Mouse (Mus musculus): Measurements from ENCODE around the gene Tpd52l2.

Tpd52l2 gene

DNA sequence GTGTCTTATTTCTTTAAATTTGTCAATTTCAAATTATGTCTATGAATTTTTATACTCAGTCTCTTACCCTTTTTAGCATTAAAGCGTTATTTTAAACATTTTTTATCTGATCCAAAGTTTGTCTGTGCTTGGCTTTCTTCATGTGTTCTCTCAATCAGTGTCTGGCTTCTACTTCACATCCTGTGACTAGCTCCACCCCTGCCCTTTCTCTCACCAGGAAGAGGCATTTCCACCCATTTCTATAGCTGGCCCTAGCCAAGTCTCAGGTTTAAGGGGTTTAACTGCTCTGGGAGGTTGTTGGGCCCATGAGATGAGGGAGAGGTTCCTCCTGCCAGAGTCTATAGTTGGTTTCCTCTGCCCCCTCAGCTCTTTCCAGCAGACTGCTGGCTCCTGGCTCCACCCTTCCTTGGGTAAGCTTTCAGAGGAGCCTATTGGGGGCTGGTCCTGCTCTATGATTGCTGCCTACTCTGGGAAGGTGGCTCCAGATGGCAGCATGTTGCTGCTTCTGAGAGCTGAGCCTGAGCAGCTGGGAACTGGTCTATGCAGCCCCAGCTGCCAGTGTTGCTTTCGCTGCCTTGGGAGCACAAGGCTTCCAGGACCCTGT lies 40.6 kb downstream of the Tpd52l2 start:
- DNase-seq (ENCODE audit: low spot score in 2 of 2): no peak

GRCm38 (mm10) chr2:181541761-181542380 lies 44.9 kb downstream of the Tpd52l2 start:
- no peak for DNase-seq (ENCODE audit: low spot score in 2 of 2)

DNA sequence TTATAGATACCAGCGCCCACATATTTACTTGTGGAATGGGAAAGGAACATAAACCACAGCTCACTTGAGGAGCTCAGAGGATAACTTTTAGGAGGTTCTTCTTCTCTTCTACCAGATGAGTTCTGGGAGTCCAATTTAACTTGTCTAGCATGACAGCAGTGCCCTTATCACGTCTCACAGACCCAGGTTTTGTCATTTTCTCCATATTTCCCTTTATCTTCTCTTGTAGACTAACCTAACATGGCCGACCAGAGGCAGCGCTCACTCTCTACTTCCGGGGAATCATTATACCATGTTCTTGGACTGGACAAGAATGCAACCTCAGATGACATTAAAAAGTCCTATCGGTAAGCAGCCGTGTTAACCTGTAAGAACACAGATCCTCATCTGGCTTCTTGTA lies 49.2 kb downstream of the Tpd52l2 start:
- DNase-seq (ENCODE audit: low spot score in 2 of 2): no peak

DNA sequence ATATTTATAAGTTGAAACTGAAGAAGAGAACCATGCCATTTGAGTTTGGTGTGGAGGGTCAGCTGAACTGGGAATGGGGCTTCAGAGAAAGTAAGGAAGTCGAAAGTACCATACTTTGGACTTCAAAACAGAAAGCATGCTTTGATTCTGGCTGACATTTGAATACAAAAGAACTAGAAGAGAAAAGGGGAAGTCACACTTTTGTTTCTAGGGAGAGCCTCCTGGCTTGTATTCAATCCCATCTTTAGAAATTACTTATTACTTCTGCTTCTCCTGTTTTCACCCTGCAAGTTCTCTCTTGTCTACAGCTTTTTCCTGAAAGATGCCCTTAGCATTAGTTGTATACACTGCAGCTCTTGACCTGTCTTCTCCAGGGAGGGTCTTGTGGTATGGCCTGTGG lies 51.3 kb downstream of the Tpd52l2 start:
- DNase-seq (ENCODE audit: low spot score in 2 of 2): no peak

DNA sequence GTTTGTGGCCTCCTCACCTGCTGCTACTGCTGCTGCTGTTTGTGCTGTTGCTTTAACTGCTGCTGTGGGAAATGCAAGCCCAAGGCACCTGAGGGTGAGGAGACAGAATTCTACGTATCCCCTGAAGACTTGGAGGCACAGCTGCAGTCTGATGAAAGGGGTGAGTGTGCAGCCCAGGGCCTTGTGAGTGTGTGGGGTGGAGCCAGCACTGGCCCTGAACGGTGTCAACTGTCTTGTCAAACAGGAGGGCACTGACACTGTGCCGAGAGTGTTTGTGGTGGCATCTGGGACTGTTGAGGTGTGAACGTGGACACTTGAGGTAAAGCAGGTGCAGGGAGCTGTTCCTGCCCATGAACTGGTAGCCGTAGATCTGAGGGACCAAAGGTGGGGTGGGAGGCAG lies 51.7 kb downstream of the Tpd52l2 start:
- no peak for DNase-seq (ENCODE audit: low spot score in 2 of 2)

DNA sequence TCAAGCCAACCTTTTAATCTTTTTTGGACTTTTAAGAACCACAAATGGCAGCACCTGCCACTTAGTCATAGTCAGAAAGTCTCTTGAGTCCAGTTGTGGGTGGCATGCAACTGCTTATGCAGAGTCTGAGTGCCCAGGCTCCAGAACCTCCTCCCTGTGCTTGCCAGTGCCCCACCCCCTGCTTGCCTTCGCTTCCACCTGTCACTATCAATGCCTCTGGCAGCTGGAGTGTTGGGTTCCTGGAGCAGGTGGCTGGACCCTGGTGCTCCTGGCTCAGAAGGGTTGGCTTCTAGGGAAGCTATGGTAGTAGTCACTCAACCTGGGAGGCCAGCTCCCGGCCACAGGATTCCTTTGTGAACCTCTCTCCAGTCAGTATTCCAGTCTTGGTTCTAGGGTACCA lies 53.3 kb downstream of the Tpd52l2 start:
- no peak for DNase-seq (ENCODE audit: low spot score in 2 of 2)

DNA sequence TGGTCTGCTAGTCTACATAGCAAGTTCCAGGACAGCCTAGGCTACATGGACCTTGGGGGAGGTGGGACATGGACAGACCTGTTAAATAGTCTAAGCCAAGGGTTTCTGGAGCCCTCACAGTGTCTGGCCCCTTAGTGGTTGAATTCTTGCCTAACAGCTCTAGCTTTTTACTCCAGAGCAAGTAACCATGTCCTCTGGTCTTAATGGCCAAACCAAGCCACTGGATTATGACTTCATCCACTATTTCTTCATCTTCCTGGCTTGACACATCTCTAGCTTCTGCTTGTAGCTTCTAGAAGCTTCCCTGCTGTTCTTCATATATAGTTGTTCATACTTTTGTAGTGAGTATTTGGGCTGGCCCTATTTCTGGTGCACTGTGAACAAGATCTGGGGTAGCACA lies 56.8 kb downstream of the Tpd52l2 start:
- no peak for DNase-seq (ENCODE audit: low spot score in 2 of 2)

GRCm38 (mm10) chr2:181567338-181567737 lies 70.4 kb downstream of the Tpd52l2 start:
- no peak for DNase-seq (ENCODE audit: low spot score in 2 of 2)

Measured in urinary bladder, adult 18-20 months (tissue).